Mouse (Mus musculus) embryo, embryonic 10.5 days (tissue): ENCODE measurements at regions not wholly inside any gene's neighbourhood (a gene's known extent, or its start where the extent isn't known, plus 50 kb on each side); places are given as distances from the start of the nearest gene placed in this dataset.
A peak's percentile ranks its signal among the peaks of the same experiment; 100 is the strongest.
"Not testable (repeated sequence)": the region's sequence is repeated elsewhere in the genome, so short reads cannot be mapped to it uniquely, and the experiment has no call there.

Experiments used
- DNase-seq: peaks from one replicate; pipeline ENCODE4 v3.0.0-alpha.2; 2015; ENCODE audit warnings: low spot score

DNA sequence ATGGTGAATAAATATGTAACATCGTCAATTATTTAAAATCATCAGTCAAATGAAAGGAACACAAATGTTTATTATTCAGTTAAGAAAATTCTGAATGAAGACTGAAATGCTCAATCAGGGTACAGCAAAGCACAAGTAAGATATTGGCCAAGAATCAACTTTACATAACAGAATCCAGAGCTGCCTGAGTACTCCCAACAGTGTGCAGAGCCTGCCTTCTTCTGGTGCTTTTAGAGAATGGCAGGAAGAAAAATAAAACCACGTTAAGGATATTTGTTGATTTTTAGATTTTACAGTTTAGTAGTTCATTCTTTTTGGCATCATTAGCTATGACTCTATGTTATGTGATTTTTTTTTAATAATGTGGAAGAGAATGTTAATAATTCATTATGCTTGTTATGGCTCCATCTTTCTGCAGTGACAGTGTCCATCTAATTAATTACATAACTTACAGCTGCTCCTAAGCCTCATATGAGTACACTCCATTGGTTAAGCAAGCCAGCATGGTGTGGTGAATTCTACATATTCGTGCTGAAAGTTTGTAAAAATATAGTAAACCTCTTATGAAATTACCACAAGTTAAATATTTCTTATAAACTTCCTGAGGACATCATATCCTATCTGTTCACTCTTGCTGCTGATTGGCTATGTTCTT lies 579.0 kb downstream of the Kcna4 start:
- peak; percentile 47 for DNase-seq

DNA sequence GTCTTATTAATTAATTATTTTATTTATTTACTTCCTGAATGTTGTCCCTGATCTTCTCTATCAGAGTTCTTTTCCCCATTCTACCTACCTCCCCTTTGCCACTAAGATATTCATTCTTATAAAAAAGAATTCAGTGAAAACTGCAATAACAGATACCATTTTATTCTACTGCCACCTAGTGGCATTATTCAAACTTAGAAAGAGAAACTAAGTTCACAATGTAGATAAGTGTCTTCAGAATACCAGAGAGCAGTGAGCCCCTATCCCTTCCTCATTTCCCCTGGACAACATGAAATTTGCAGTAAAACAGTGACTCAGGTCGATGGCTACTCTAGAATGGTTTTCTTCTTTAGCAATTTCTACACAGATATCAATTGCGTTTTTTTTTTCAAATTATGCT lies 589.2 kb downstream of the Kcna4 start:
- DNase-seq = peak; percentile 77

DNA sequence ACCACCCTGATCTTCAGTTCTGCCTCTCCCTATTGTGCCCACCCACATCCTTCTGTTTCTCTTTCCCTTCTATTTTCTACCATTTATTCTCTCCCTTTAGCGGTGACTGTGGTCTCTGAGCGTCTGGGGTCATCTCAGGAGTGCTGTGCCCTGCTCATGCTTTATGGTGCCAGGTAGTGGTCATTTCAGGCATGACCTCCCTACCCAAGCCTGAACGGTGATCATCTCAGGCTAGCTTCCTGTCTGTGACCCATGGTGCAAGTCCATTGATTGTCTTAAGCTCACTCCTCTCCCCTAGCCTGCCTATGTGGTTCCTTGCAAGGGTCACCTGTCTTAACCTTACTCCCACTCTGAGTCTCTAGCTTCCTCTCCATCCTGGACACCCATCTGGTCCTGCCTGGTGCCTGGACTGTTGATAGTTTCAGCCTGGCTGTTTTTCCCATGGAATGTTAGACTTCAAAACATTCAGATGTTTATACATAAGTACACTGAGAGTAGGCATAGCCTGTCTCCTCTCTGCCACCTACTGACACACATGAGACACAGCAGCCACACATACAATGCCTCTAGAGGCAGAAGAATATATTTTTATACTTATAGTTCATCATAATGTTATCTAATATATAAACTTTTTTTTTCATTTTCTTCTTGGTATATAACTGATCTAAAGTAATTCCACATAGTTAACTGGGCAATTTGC lies 595.8 kb downstream of the Kcna4 start:
- peak; percentile 19 for DNase-seq

DNA sequence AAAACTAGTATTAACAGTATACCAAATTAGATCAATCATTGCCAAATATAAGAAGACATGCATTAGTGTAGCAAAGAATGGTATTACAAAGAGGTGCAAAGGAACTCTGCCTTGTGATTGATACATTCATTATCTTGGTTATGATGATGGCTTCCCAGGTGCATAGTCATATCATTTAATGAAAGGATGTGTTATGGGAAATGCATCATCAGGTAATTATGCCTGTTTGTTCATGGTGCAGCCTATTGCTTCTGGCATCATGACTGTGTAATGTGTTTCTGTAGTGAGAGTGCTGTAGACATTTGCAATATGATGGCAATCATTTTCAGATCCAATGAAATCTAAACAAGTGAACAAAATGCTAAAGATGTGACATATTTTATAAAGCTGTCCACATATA lies 597.8 kb downstream of the Kcna4 start:
- no peak for DNase-seq

DNA sequence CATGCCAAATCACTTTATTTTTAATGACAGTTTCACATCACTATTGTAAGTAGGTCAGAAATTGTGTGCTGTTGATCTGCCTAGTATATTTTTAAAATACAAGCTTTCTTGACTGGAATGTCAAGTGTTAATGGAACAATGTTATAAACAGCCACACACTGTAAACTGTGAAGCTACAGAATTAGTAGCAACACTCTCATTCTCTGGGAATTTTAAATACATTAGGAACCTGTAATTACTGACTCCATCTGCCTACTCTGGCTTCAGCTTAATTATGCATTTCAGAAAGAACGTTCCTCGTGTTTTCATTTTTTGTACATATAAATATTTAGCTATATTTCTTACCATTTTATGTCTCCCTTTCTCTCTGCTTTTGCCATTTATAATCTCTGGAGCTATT lies 634.7 kb downstream of the Kcna4 start:
- DNase-seq = no peak

DNA sequence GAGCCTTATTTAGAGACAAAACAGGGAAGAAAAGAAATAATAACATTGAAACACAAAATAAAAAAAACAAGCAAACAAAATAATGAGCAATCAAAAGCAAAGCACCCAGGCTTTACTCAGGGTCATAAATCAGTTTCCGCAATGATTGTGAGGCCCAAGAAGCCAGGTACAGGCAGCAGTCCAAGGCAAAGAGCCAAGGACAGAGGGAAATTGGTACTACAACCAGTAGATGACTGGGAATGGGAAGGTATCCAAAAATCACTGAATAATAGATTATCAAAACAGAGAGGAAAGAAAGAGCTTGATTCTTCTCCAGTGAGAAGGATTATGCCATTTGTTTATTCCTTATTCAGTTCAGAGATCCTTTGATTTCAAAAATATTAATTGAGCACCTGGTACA lies 636.2 kb downstream of the Kcna4 start:
- DNase-seq = no peak

DNA sequence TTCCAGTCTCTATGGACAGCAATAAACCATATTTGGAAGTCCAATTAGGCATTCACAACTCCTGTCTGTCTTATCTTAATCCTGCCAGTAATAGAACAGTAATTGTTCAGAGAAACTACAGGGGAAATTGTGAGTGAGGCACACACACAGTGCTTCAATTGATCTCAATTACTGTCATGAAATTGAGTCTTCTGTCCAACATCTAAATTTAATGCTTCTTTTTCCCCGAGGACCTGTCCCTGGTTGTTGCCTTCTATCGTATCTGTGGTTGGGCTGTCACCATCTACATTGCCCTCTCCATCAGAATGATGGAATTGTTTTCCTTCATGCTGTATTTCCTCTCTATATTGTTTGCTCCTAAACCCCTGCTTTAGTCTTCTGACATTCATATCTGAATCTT lies 644.9 kb downstream of the Kcna4 start:
- DNase-seq = no peak

DNA sequence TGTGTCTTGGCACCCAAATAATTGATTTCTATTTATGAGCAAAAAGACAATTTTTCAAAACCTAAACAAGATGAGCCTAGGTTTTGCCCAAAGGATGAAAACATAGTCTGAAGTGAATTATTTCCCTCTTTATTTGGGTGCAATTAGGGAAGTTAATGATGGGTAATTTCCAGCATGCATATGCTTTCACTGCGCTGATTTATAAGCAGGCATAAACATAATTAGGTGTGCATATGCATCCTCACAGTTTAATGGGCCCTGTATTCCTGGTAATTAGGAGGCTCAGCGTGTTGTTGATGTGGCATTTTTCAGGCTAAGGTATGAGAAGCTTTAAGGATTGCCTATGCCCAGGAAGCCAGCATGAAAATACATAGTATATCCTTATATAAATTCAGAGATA lies 645.3 kb downstream of the Kcna4 start:
- no peak for DNase-seq

DNA sequence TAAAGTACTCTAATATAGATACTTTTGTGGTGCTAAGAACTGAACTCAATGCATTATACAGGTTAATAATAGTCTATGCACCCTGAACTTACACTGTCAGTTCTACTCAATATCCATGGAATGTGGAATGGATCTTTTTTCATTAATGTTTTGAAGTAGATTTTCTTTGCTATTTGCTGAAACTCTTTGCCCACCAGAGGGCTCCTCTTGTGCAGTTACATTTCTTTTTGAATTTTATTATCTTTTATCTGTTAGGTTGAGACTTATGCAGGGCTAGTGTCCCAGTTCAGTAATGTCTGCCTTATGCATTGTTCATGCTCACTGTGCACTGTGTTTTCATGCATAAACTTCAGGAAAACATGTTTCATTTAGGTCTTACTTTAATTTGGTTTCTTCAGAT lies 650.9 kb downstream of the Kcna4 start:
- DNase-seq = no peak

DNA sequence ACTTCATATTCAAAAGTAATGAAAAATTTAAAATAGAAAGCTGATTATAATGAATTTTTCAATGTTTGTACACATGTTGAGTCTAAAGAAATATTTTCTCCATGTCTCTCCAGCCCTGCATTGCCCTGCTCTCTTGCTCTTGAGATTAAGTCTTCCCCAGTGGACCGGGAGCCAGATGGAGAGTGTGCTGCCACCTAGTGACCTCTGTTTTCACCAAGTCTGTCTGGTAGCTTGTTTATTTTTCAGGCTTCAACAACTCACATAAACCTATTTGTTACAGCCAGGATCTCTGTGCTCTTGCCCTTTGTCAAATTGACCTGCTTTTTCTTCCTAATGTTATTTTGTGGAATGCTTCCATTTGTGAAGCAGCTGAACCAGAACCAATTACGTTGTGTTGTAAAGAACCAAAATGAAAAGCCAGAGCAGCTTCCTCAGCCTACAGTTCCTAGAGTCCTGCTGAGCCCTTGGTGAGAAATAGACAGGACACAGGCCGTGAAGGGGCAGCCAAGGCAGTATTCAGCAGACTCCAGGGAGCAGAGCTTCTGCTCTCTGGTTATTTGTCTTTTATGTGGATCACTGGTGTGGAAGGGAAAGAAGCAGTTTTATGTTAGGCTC lies 655.5 kb downstream of the Kcna4 start:
- peak; percentile 76 for DNase-seq

DNA sequence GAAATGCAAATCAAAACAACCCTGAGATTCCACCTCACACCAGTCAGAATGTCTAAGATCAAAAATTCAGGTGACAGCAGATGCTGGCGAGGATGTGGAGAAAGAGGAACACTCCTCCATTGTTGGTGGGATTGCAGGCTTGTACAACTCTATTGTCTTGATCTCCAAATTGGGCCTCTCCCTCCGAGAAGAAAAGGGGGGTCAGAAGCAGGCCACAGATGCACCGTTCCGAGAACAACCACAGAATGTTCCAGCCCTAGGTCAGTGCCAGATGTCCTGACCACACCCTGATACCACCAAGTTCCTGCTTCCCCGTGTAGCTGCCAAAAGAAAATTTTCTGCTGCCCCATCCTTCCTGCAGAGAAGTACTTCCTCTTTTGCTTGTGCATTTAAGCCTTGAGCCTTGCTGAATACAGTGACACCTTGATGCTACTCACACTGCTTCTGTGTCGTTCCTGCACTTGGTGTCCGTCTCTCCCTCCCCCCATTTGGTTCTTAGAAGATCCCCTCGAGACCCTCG lies 665.2 kb downstream of the Kcna4 start:
- not testable (repeated sequence) for DNase-seq

DNA sequence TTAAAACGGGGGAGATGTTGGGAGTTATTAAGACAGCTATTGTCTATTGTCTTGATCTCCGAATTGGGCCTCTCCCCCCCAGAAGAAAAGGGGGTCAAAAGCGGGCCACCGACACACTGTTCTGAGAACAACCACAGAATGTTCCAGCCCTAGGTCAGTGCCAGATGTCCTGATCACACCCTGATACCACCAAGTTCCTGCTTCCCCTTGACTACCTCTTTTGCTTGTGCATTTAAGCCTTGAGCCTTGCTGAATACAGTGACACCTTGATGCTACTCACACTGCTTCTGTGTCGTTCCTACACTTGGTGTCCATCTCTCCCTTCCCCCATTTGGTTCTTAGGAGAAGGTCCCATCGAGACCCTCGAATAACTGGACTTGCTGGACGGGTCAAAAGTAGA lies 673.5 kb downstream of the Kcna4 start:
- not testable (repeated sequence) for DNase-seq

DNA sequence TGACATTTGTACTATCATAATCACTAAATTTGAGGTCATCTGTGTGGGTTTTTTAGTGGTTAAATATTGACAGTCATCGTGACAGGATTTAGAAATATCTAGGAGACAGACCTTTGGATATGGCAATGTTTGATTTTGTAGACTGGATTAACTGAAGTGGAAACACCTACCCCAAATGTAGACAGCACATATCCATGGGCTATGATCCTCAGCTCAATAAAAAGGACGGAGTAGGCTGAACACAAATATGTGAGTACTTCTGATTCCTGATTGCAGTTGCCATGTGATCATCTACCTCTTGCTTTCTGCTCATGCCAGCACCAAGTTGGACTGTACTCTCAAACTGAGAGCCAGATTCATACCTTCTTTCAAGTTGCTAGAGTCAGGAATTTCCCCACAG lies 674.4 kb downstream of the Kcna4 start:
- no peak for DNase-seq

DNA sequence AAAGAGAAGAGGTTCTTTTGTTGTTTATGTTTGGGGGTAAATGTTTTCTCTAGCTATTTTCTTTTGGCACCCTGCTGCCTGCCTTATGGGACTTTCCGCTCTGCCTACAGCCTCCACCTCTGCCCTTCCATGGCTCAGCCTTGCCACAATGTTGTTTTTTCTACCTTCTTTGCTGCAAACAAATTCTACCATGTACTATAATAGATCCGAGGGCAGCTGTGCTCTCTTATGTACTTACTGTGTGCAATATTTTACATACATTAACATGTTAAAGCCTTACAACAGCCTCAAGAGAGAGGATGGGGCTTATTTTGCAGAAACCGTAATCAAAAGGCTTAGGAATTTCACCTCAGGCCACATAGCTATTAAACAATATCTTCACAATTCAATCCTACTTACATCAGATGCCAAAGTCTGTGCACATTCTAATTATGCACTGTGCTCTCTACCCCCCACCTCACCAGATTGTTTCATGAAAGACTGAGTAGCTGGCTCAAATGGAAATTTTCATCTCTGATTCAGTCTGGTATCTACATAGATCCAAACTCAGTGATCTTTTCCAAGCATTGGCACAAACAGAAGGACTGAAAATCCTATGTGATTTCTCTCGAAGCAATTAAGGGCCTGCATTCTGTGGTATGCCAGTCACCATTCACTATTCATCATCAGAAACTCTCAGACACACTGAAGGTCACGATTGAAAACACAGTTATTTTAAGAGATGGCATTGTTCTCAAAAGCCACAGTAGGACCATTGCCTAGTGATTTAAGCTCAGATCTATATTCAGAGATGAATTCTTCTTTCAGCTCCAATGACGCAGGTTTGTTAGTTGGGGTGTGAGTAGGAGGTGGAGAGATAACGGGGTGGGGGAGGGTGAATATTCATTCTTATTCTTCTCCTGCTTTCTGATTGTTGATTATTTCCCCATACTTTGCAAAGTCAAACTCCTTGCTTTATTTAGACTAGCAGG lies 675.2 kb downstream of the Kcna4 start:
- no peak for DNase-seq

DNA sequence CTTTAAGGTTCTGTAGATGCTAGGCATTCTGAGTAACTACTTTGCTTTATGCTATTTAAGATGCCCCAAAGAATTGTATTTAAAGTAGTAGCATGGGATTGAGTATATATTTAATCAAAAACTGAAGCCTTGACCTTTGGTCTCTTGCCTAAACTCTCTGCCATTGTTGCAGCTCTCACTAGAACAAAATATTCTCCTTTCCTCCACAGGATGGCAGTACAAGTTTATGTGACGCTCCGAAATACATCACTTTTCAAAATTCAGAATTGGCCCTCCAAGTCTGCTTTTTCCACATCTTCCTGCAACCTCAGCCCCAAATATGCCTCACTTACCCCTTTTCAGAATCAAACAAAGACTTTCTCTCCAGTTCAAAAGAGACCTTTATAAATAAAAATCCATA lies 678.1 kb downstream of the Kcna4 start:
- DNase-seq = peak; percentile 65

DNA sequence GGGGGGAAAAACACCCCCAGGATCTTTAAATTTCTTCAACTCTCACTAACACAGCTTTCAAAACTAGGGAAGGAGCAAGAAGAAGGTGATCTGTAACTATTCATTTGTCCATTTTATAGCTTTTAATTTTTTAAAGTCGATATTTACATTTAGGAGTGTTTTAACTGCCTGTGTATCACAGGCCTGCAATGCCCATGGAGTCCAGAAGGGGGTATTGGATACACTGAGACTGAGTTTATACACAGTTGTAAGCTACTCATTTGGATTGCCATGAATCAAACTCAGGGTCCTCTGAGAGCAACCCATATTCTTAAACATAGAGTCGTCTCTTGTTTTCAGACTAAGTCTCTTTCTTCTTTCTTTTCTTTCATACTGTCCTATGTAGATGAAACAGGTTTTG lies 679.1 kb downstream of the Kcna4 start:
- DNase-seq = no peak

DNA sequence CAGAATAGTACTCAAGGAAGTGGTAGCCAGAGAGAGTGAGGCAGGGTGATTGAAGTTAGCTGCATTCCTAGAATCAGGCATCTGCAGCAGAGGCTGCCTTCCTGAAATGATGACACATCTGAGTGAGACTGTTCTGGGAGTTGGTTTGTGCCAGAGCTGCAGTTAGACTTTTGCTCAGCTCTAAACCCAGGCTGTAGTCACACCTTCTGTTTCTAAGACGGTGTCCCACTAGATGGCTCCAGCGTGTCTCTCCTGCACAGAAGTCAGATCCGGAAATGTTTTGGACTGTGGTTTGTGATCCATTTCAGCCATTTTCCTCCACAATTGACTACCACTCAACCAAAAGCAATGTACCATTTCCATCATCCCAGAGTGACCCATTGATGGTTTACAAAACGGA lies 683.1 kb downstream of the Kcna4 start:
- DNase-seq = peak; percentile 12

DNA sequence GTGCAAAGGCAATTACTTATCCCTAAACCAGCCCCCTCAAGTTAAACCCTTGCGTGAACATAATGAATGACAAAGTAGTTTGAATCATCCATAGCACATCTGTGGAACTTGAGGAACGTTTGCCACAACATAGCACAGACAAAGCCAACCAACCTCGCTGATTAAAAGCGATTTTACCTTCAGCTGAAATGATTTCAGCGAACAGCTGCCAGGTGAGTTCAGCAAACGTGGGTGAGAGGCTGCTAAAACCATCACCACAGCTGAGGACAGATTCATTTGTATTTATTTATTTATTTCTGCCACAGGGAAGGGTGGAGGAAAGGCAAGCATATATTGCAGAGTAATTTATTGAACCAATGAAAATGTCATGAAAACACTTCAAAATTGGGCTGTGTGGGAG lies 704.4 kb downstream of the Kcna4 start:
- no peak for DNase-seq

DNA sequence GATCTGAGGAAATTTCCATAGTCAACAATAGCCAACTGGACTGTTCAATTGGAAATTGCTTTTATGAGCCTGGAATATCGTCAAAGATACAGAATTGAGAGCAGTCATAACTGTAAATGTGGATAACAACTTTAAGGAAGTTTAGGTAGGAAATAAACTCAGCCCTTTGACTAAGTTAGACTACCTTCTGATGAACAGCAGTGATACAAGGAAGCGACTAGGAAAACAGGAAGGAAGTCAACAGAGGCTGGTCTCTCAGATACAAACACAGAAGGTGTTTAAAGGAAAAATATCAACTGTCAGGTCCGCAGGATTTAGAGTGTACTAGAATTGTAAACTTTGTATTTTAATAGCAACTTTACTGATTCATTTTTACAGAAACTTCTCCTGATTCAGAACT lies 721.1 kb downstream of the Kcna4 start:
- no peak for DNase-seq

DNA sequence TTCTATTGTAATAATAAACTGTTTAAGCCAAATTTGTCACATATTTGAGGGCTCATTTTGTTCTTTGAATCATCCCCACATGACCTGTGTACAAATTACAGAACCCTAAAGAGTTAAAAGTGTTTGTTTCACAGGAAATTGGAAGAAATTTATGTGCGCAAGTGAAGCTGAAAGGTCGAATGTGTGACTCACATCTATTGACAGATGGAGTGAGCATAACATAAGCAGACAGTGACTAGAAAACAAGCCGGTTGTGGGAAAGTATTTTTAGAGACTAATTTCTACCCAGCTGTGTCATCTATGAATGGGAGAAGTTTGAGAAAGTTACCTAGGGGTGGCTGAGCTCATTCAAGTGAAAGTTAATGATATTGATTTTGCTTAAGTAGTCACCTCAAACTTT lies 732.8 kb downstream of the Kcna4 start:
- DNase-seq = no peak

DNA sequence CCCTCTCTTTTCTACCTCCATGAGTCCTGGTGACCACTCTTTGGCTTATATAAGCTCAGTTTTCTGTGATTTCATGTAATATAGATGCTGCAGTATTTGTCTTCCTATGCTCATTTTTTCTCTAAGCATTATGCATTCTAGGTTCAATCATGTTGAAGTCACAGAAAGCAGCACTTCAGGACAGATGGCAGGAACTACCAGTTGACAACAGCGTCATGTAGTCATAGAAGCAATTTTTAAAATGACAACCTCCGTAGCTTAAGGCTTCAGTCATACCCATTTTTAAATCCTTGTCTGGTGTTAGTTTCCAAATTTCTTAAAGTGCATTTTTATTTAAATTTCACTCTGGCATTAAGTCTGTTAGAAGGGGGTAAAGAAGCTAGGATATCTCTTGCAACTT lies 740.2 kb downstream of the Kcna4 start:
- no peak for DNase-seq

DNA sequence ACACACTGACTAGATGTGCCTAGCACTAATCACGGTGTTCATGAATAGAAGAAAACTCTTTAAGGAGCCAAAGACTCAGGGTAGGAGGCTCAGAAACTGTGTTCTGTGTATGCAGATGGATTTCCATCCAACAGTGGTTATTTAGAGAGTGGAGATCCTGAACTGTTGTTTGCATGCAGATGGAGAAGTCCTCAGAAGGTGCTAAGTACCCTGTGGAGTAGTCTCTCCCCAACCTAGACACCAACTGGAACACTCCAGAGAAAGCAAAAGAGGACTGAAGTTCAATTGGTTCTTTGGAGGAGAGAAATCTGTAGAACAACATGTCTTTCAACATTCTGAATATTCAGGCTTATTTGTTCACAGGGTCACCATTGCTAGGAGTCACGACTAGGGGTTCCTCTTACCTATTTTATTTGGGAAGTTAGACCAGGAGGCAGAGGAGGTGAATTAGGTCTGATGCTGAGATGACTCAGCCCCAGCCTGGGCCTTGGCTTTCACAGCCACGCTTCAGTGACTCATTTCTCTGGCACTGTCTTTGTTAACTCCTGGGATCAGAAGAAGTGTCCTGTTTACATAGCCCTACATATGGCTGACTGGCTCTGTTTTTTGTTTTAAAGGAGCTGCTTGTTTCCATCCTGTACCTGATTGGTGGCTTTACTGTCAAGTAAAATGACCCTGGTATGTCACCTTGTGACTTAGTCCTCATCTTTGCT lies 742.0 kb downstream of the Kcna4 start:
- peak; percentile 1 for DNase-seq
